Mouse (Mus musculus) left cerebral cortex, adult 2 months (tissue): ENCODE results near the gene Rpl23. TPM values are rescaled to one million over a fixed set of nuclear protein-coding genes. Genes with fewer than 3 reads are reported as not detected.

Source experiments
- DNase-seq, 2 experiments: peaks; one replicate each; pipeline ENCODE4 v3.0.0; 2021 to 2022; ENCODE audit warnings: low spot score in 2 of 2, mixed read lengths in 1 of 2; ENCODE audit errors: extremely low spot score in 1 of 2
- H3K27ac ChIP-seq: fragments of 200-600 bp; 2 replicates; pipeline ENCODE4 v1.8.1; 2022
- H3K4me3 ChIP-seq: fragments of 200-600 bp; 2 replicates; pipeline ENCODE4 v1.8.1; 2022
- CTCF ChIP-seq: fragments of 200-600 bp; IDR thresholded peaks from 2 replicates; pipeline ENCODE4 v1.8.1; 2022; ENCODE audit warnings: antibody characterized with exemption, mild to moderate bottlenecking, moderate library complexity
- intact Hi-C: fragments of 180-260 bp; cut with DNase I; formaldehyde crosslinking; loops from one replicate; pipeline ENCODE4 v1.15.1; 2025
- long read RNA-seq, 2 experiments: library from polyadenylated mRNA; stranded (forward); transcript quantifications; one replicate each; pipeline ENCODE4 v2.0.0; 2021; ENCODE audit warnings: borderline mapping rate in 2 of 2
- total RNA-seq, 2 experiments: library from RNA; stranded (reverse); gene quantifications; 2 replicates each; pipeline ENCODE4 v1.2.3; 2021

Rpl23 gene
- total RNA-seq, result 100 to 1,000 TPM; 326 to 327 TPM
- long read RNA-seq, experiment 1, transcript Rpl23-201 (5 exons, 1,059 nt), result major isoform, 40 of 47 reads
- long read RNA-seq, experiment 1, partial matches to known transcripts, result 6 of 47 reads
- long read RNA-seq, experiment 1, other reads (novel, unspliced or antisense), result 0 of 47 reads
- long read RNA-seq, experiment 2, transcript Rpl23-201 (5 exons, 1,059 nt), result major isoform, 47 of 52 reads
- long read RNA-seq, experiment 2, partial matches to known transcripts, result 1 of 52 reads
- long read RNA-seq, experiment 2, other reads (novel, unspliced or antisense), result 3 of 52 reads

DNA sequence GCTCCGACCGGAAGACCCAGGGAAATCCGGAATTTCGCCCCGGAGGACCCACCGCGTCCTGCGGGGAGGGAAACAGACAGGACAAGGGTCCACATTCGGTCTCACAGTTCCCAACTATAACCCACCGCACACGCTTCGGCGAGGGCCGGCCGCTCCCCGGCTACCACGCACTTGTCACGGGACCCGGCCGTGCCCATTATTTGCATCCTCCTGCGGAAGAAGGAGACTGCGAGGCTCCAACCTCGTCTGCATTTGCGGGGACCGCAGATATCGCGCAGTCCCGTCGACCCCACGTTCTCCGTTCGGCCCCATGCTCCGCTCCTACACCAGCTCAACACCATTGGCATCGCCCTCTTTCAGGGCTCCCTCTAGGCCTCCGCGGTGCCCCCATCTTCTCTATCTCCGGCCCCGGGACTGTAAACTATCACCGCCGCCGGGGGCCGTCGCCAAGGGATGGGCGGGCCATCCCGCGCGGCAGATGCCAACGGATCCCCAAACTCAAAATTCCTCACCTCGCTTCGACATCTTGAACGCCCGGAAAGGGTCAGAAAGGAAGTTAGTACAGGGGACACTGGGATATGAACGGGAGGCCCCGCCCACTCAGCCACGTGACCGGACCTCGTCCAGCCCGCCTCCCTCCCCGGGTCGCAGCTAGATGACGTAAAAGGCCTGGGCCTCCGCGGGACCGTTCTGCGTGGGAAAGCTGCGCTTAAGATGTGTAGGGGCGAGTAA lies at the start of gene Rpl23:
TSS of gene Rpl23 (minus strand) at position 606 of the 732 bp plus-strand sequence.
- peak within 1 kb of the TSS; percentile 95 for H3K27ac ChIP-seq
- no peak for TF ChIP-seq CTCF
- DNase-seq, result peak; percentile 100
- peak within 1 kb of the TSS; percentile 71 for H3K4me3 ChIP-seq
- intact Hi-C loops, result loop anchor here (1.0 kb wide), 1 partner anchor 16 kb away; the partner anchor contains the start of gene Cwc25

DNA sequence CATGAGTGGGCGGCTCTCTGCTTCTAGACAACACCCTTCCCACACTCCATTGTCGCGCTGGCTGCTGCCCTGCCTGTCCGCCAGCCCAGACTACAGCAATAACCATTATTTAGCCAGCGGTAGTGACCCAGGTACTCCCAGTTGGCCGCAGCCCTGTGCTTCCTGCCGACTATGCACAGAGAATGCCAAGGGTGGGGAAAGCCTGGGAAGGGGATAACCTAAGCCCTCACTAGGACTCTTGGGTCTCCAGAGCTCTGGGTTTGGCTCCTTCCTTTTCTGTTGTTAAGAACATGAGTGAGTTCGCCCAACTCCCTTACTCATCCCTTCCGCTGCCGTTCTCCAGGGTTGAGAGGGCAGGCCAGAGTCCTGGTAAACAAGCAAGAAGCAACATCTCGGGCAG lies 49.8 kb upstream of the Rpl23 start:
- Histone ChIP-seq H3K27ac (peak overlapping the region; percentile 44; the same call in 1 of the 2 replicates), H3K4me3 (no peak overlapping the region)
- DNase-seq, result no peak
- intact Hi-C loops, result no loop called here
- TF ChIP-seq CTCF, result no peak

DNA sequence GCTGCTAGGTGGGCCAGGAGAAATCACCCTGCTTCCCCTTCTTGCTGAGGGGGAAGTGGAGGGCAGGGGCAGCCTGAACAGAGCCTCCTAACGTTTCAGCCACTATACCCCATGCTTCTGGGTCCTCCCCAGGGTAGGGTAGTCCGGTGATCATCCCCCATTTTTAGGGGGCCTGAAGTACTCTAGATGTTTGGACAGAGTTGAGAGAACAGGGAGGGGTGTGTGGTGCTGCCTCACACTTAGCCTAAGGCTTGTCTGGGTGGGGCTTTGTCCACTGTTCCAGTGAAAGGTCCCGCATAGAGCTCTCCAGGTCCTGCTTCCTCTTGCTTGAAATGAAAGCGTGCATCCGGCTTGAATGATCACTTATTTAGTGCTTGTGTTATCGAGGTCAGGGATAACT lies 48.3 kb upstream of the Rpl23 start:
- TF ChIP-seq CTCF, result no peak
- intact Hi-C loops, result no loop called here
- Histone ChIP-seq H3K4me3 (no peak overlapping the region), H3K27ac (peak overlapping the region; percentile 36; the same call in 1 of the 2 replicates)
- no peak for DNase-seq

DNA sequence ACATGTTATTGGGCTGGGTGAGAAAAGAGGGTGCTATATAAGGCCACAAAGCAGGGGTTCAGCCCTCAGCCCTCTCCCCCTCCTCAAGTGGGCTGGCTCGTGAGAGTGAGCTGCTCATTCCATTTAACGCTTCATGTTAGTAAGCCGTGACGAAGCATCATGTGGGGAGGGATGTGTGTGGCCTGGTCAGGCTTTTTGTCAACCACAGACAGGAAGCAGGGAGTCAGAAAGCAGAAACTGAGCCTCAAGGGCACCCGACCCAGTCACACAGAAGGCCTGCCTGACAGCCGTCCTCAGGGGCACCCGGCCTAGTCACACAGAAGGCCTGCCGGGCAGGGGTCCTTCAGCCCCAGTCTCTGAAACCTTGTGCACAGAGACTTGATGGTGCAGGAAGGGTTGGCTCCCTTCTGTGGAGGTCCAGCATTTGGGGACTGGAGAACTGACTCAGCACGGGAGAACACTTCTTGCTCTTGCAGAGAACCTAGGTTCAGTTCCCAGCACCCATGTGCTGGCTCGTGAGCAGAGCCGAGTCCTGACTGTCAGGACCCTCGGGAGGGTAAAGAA lies 47.8 kb upstream of the Rpl23 start:
- H3K27ac ChIP-seq, result peak overlapping the region; percentile 36; the same call in 1 of the 2 replicates
- DNase-seq, result no peak
- no peak overlapping the region for H3K4me3 ChIP-seq
- no peak for TF ChIP-seq CTCF
- intact Hi-C loops, result no loop called here

DNA sequence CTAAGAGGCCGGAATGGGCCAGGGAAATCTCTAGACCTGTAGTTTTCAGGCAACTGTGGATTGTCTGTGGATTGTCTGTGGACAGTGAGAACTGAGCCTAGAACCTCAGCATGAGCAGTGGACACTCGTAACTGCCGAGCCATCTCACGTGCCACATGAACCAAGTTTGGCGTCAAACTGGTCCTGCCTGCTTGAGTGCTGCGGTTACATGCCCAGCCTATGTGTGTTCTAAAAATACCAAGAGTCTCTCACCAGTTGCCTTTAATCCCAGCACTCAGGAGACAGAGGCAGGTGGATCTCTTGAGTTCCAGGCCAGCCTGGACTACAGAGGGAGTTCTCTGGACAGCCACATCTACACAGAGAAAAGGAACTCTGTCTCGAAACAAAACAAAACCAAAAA lies 47.1 kb upstream of the Rpl23 start:
- DNase-seq, result no peak
- H3K27ac ChIP-seq, result no peak overlapping the region
- intact Hi-C loops, result no loop called here

DNA sequence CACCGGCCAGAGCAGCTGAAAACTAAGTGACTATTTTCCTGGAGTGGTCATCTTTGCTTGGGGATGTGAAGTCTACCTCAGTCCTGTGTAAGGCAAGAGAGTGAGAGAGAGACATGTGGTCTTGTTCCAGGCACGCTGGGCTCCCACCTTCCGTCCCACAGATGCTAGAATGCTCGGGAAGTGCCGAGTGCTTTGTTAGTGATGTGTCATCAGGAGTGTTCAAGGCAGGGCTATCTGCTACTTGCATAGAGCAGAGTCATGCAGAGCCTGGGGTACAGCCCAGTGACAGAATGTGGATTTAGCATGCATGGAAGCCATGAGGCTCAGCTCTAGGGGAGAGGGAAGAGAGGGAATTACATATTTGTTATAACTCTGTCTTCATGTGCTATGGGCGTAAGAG lies 45.4 kb upstream of the Rpl23 start:
- intact Hi-C loops, result no loop called here
- DNase-seq, result no peak
- TF ChIP-seq CTCF, result no peak
- H3K27ac ChIP-seq, result no peak overlapping the region
- H3K4me3 ChIP-seq, result no peak overlapping the region

More for the DNA sequence above, 47.1 kb upstream of the Rpl23 start:
- no peak overlapping the region for H3K4me3 ChIP-seq
- TF ChIP-seq CTCF, result no peak

DNA sequence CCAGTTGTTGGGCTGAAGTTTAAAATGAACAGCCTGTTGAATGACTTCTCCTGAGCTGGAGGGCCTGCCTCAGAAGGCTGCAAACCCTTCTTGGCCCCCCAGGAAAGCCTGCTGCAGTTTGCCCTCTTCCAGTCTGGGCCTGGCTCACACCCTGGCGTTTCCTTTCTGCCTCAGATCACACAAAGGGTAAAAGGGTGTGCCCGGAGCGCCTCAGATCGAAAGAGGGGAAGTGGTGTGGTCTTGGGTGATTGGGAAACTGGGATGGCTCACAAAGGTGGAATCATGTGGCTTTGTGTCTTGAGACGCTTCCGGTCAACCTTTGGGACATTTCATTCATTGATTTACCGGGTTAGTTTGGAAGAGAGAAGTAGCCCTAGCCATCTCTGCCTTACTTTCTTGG lies 44.2 kb upstream of the Rpl23 start:
- DNase-seq, result no peak
- no peak for TF ChIP-seq CTCF
- intact Hi-C loops, result no loop called here
- Histone ChIP-seq H3K27ac (no peak overlapping the region), H3K4me3 (no peak overlapping the region)

DNA sequence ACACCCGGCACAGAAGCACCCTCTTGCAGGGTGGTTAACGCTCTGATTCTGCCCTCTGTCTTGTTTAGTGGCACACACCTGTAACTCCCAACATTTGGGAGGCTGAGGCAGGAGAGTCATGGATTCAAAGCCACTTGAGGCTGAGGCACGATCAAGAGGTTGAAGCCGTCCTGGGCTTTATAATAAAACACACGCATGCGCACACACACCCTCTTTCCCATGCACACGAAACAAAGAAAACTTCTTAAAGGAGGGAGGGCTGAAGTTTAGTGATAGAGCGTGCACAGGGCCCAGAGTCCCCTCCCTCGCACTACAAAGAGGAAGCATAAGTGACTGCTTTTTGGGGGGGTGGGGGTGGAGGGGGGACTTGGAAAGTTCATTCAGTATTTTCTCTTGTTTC lies 43.7 kb upstream of the Rpl23 start:
- no peak for TF ChIP-seq CTCF
- intact Hi-C loops, result no loop called here
- H3K27ac ChIP-seq, result no peak overlapping the region
- H3K4me3 ChIP-seq, result no peak overlapping the region
- no peak for DNase-seq

DNA sequence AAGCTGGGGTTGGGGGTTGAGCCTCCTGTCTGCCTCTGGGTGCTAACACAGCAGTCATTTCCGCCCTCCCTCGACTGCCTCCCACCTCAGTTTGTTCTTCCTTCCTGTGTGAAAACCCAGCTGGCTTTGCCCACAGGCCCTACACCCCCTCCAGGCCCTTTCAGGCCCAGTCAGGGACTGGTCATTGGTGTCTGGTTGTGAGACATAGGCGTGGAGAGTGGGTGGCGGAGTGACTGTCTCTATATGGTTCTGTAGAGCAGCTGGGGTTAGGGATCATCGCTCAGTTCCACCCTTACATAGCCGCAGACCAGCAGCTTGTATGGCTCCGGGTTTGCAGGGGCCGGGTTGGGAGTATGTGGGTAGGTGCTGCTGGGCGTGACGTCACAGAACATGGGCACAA lies 43.1 kb upstream of the Rpl23 start:
- no peak for TF ChIP-seq CTCF
- Histone ChIP-seq H3K4me3 (no peak overlapping the region), H3K27ac (peak overlapping the region; percentile 69)
- DNase-seq, result no peak
- intact Hi-C loops, result no loop called here

DNA sequence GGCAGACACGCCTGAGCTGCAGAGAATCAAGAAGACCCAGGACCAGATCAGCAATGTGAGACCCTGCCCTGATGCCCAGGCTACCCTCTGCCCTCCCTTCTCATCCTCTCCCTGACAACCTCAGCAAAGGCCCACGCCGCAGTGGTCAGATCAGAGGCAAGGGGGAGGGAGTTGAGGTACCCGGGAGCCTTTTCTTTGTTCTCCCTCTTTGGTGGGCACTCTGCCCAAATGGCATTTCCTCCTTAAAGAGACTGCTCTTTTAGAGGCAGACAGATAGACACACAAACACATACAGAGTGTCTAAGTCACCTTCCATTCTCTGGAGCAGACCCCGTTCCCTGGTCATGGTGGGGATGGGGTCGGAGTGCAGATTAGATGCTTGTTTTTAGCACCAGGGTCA lies 42.7 kb upstream of the Rpl23 start:
- Histone ChIP-seq H3K4me3 (no peak overlapping the region), H3K27ac (peak overlapping the region; percentile 69)
- intact Hi-C loops, result no loop called here
- TF ChIP-seq CTCF, result no peak
- DNase-seq, result no peak

DNA sequence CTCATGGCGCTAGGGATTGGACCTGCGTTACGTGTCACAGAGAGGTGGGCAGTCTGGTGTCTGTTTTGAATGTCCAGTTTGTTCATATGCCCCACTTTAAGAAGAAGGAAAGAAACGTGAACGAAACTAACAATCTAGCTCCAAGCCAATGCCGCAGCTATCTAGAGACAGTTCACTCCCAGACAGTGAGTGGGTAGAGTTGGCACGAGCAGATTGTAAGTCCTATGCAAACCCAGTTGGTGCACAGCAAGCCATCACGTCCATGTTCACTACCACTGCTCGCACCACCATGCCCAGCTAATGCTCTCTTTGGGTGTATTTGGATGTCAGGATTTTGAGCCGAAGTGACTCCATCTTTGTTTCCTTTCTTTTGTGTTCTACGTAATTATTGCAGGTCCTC lies 41.9 kb upstream of the Rpl23 start:
- TF ChIP-seq CTCF, result no peak
- Histone ChIP-seq H3K27ac (peak overlapping the region; percentile 69; the same call in 1 of the 2 replicates), H3K4me3 (no peak overlapping the region)
- DNase-seq, result no peak
- intact Hi-C loops, result no loop called here
